Mouse (Mus musculus): ENCODE data around the gene Cradd. TPM values are rescaled to one million over a fixed set of nuclear protein-coding genes. Genes with fewer than 3 reads are reported as not detected.

Cradd gene
- polyA plus RNA-seq, 1 experiment from 2014 or later = 12.2 TPM

GRCm38 (mm10) chr10:95315801-95316474 lies 8.0 kb downstream of the Cradd start:
- no peak overlapping the region for H3K27ac ChIP-seq
- no peak for ATAC-seq (ENCODE audit: insufficient number of reproducible peaks, insufficient read depth, low FRiP score, low TSS enrichment, low read depth)
- H3K4me3 ChIP-seq (replicated peaks) = no peak overlapping the region
- H3K27me3 ChIP-seq = peaks cover 19% of the 10 kb centered on the region
- H3K9me3 ChIP-seq = no peaks in the 10 kb centered on the region
- WGBS = 35% methylated on average over 19 of the region's 19 CpGs
- no peak overlapping the region for H3K9ac ChIP-seq (replicated peaks)
- H3K36me3 ChIP-seq = no peaks in the 10 kb centered on the region
- H3K4me2 ChIP-seq = no peak overlapping the region
- H3K4me1 ChIP-seq (replicated peaks) = peaks cover 47% of the 10 kb centered on the region

- WGBS = 88% methylated on average over 11 of the region's 11 CpGs
- H3K9me3 ChIP-seq = no peaks in the 10 kb centered on the region
- H3K4me3 ChIP-seq (replicated peaks) = no peak overlapping the region
- H3K4me2 ChIP-seq = no peak overlapping the region
- peaks cover 50% of the 10 kb centered on the region for H3K4me1 ChIP-seq (replicated peaks)
- H3K27me3 ChIP-seq = peaks cover 23% of the 10 kb centered on the region
- no peak overlapping the region for H3K9ac ChIP-seq (replicated peaks)
- no peaks in the 10 kb centered on the region for H3K36me3 ChIP-seq
- H3K27ac ChIP-seq = no peak overlapping the region
- no peak for ATAC-seq (ENCODE audit: insufficient number of reproducible peaks, insufficient read depth, low FRiP score, low TSS enrichment, low read depth)
Measured at GRCm38 (mm10) chr10:95315321-95315720, 8.6 kb downstream of the Cradd start.

DNA sequence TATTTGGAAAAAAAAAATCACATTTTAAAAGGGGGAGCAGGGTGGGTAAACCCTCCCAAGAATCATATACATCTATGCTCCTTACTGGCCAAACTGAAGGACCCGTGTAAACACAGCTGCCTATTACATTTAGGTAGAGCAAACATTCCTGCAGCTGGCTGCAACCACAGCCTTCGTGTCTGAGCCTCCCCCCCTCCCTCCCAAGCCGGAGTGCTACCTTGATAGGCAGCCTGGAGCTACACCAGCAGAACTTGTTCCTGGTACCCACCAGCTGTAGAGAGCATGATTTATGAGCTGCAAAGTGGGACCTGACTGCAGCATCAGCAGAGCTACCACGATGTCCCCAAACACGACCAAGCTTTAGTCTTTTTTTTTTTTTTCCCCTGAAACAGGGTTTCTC lies 9.9 kb downstream of the Cradd start:
- Histone ChIP-seq H3K9me3 (no peaks in the 10 kb centered on the region), H3K27me3 (peaks cover 21% of the 10 kb centered on the region), H3K9ac (replicated peaks) (no peak overlapping the region), H3K4me2 (no peak overlapping the region), H3K4me1 (replicated peaks) (peaks cover 56% of the 10 kb centered on the region), H3K36me3 (no peaks in the 10 kb centered on the region), H3K27ac (no peak overlapping the region; the same call in 1 of the 2 replicates), H3K4me3 (replicated peaks) (no peak overlapping the region)
- peak; percentile 64; the same call in 1 of the 2 replicates for ATAC-seq (ENCODE audit: insufficient number of reproducible peaks, insufficient read depth, low FRiP score, low TSS enrichment, low read depth)
- WGBS = 5% methylated on average over 5 of the region's 5 CpGs

GRCm38 (mm10) chr10:95313524-95313923 lies 10.4 kb downstream of the Cradd start:
- Histone ChIP-seq H3K9me3 (no peaks in the 10 kb centered on the region), H3K27me3 (peaks cover 19% of the 10 kb centered on the region), H3K36me3 (no peaks in the 10 kb centered on the region), H3K4me2 (no peak overlapping the region), H3K4me3 (replicated peaks) (no peak overlapping the region), H3K27ac (no peak overlapping the region), H3K4me1 (replicated peaks) (peaks cover 56% of the 10 kb centered on the region), H3K9ac (replicated peaks) (no peak overlapping the region)
- 75% methylated on average over 9 of the region's 9 CpGs for WGBS
- no peak for ATAC-seq (ENCODE audit: insufficient number of reproducible peaks, insufficient read depth, low FRiP score, low TSS enrichment, low read depth)

- no peak overlapping the region for H3K27ac ChIP-seq
- H3K36me3 ChIP-seq = no peaks in the 10 kb centered on the region
- H3K9ac ChIP-seq (replicated peaks) = no peak overlapping the region
- peaks cover 13% of the 10 kb centered on the region; the same call in 1 of the 2 replicates for H3K27me3 ChIP-seq
- no peaks in the 10 kb centered on the region for H3K9me3 ChIP-seq
- no peak for ATAC-seq (ENCODE audit: insufficient number of reproducible peaks, insufficient read depth, low FRiP score, low TSS enrichment, low read depth)
- no peak overlapping the region for H3K4me3 ChIP-seq (replicated peaks)
- no peak overlapping the region for H3K4me2 ChIP-seq
- 29% methylated on average over 21 of the region's 21 CpGs for WGBS
- H3K4me1 ChIP-seq (replicated peaks) = peaks cover 49% of the 10 kb centered on the region
Measured at GRCm38 (mm10) chr10:95310688-95311441, 13.1 kb downstream of the Cradd start.

DNA sequence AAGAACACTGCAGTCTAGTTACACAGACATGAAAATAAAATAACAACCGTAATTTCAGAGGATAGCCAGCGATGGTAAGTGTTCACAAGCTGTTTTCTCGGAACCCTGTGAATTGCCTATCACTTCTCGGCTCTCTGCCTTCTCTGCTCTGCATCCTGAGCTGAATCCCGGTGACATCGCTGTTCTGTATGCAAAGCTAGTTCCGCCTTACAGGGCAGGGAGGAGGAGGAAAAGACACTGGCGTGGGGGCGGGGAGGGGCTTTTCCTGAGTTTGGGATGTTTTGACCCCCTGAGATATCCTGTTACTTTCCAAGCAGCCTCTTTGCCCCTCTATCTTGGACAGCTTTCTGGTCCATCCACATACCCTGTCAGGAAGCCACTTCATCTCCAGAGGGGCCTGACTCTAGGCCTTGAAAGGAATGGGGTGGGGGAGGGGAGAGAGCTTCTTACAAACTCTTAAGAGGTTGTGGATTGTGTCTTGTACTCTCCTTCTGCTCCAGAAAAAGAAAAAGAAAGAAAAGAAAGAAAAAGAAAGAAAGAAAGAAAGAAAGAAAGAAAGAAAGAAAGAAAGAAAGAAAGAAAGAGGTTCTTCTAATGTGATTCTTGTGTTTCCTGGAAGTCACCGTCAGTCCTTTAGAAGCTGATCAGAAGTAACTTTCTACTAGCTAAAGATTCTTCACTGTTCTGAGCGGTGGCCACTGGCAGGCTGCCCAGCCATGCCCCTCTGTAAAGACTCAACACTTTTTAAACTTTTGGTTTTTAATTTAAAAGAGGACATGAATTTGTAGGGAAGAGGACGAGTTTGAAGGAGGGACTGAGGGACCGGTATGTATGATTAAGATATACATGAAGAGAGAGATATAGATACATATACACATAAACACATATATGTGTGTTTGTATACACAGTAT lies 14.3 kb downstream of the Cradd start:
- Histone ChIP-seq H3K4me3 (replicated peaks) (no peak overlapping the region), H3K9me3 (no peaks in the 10 kb centered on the region), H3K4me2 (no peak overlapping the region), H3K27ac (no peak overlapping the region), H3K36me3 (no peaks in the 10 kb centered on the region), H3K27me3 (peaks cover 13% of the 10 kb centered on the region; the same call in 1 of the 2 replicates), H3K4me1 (replicated peaks) (peaks cover 38% of the 10 kb centered on the region), H3K9ac (replicated peaks) (no peak overlapping the region)
- no peak for ATAC-seq (ENCODE audit: insufficient number of reproducible peaks, insufficient read depth, low FRiP score, low TSS enrichment, low read depth)
- WGBS = 48% methylated on average over 13 of the region's 13 CpGs

GRCm38 (mm10) chr10:95308991-95309390 lies 14.9 kb downstream of the Cradd start:
- ATAC-seq (ENCODE audit: insufficient number of reproducible peaks, insufficient read depth, low FRiP score, low TSS enrichment, low read depth) = no peak
- Histone ChIP-seq H3K4me1 (replicated peaks) (peaks cover 36% of the 10 kb centered on the region), H3K4me3 (replicated peaks) (no peak overlapping the region), H3K9me3 (no peaks in the 10 kb centered on the region), H3K4me2 (no peak overlapping the region), H3K27ac (no peak overlapping the region), H3K9ac (replicated peaks) (no peak overlapping the region), H3K36me3 (no peaks in the 10 kb centered on the region), H3K27me3 (peaks cover 13% of the 10 kb centered on the region; the same call in 1 of the 2 replicates)
- WGBS = 71% methylated on average over 12 of the region's 12 CpGs

GRCm38 (mm10) chr10:95307916-95308315 lies 16.0 kb downstream of the Cradd start:
- H3K27me3 ChIP-seq = peaks cover 13% of the 10 kb centered on the region; the same call in 1 of the 2 replicates
- no peak overlapping the region for H3K27ac ChIP-seq
- H3K36me3 ChIP-seq = no peaks in the 10 kb centered on the region
- peaks cover 28% of the 10 kb centered on the region for H3K4me1 ChIP-seq (replicated peaks)
- no peaks in the 10 kb centered on the region for H3K9me3 ChIP-seq
- ATAC-seq (ENCODE audit: insufficient number of reproducible peaks, insufficient read depth, low FRiP score, low TSS enrichment, low read depth) = no peak
- no peak overlapping the region for H3K9ac ChIP-seq (replicated peaks)
- no peak overlapping the region for H3K4me2 ChIP-seq
- WGBS = 89% methylated on average over 5 of the region's 5 CpGs
- H3K4me3 ChIP-seq (replicated peaks) = no peak overlapping the region

DNA sequence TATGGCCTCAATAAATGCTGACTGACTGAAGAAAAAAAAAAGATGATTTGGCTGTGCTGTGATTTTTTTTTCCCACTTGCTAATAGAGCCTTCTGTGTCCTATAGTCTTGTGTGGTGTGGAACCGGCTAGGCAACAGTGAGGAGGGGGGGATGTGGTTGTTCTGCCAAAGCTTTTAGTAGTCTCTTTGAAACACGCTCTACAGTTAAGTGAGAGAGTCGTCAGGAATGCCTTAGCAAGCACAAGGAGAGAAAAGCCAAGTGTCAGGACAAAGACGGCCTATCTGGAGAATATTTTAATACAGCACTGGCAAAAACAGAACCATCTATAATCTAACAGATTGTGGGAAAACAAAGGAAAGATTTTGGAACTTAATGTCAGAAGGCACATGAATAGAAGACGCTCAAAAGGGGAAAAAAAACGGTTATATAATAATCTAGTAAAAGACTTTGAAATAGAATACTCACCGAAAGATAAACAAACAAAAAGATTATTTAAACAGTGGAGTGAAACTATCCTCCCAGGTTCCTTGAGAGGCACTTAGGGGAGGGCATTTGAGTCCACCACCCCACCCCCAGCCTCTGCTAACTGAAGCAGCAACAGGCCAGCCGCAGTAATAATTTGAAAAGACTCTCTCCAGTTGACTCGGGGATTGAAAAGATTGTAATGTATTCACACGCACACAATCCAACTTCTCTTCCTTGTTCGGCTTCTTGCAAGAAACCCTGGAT lies 16.9 kb downstream of the Cradd start:
- WGBS = 60% methylated on average over 11 of the region's 11 CpGs
- H3K9ac ChIP-seq (replicated peaks) = no peak overlapping the region
- H3K27ac ChIP-seq = no peak overlapping the region
- ATAC-seq (ENCODE audit: insufficient number of reproducible peaks, insufficient read depth, low FRiP score, low TSS enrichment, low read depth) = no peak
- no peak overlapping the region for H3K4me2 ChIP-seq
- H3K4me1 ChIP-seq (replicated peaks) = peaks cover 28% of the 10 kb centered on the region
- H3K4me3 ChIP-seq (replicated peaks) = no peak overlapping the region
- no peaks in the 10 kb centered on the region for H3K36me3 ChIP-seq
- H3K27me3 ChIP-seq = peaks cover 13% of the 10 kb centered on the region; the same call in 1 of the 2 replicates
- no peaks in the 10 kb centered on the region for H3K9me3 ChIP-seq

GRCm38 (mm10) chr10:95304240-95304639 lies 19.7 kb downstream of the Cradd start:
- Histone ChIP-seq H3K4me3 (replicated peaks) (no peak overlapping the region), H3K9me3 (no peaks in the 10 kb centered on the region), H3K27me3 (no peaks in the 10 kb centered on the region), H3K4me1 (replicated peaks) (peaks cover 16% of the 10 kb centered on the region), H3K9ac (replicated peaks) (no peak overlapping the region), H3K4me2 (no peak overlapping the region), H3K36me3 (no peaks in the 10 kb centered on the region), H3K27ac (no peak overlapping the region)
- WGBS = 30% methylated on average over 4 of the region's 4 CpGs
- no peak for ATAC-seq (ENCODE audit: insufficient number of reproducible peaks, insufficient read depth, low FRiP score, low TSS enrichment, low read depth)
